Mouse (Mus musculus): ENCODE data around the gene Nlgn2. TPM values are rescaled to one million over a fixed set of nuclear protein-coding genes. Genes with fewer than 3 reads are reported as not detected.

Gene Nlgn2
- total RNA-seq, 2 experiments from 2014 or later = 7.4 to 13.5 TPM

DNA sequence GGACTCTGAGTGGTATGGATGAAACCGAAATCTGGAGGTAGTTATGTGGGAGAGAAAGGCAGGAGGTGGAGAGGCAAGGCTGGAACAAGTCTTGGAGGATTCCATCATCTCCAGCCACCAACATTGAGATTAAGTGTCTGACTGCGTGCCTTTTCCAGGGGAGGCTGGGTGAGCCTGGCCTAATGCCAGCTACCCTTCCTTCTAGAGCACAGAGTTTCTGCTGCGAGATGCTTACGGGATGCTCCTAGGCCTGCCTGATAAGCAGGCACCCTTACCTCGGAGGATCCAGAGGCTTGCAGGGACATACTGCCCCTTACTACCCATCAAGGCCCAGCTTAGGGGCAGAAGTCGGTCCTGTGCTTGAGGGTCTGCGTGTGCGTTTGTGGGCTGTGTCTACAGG is 4.0 kb downstream of the Nlgn2 start:
- no peak for ATAC-seq (replicated peaks; ENCODE audit: poor library complexity, severe bottlenecking)

DNA sequence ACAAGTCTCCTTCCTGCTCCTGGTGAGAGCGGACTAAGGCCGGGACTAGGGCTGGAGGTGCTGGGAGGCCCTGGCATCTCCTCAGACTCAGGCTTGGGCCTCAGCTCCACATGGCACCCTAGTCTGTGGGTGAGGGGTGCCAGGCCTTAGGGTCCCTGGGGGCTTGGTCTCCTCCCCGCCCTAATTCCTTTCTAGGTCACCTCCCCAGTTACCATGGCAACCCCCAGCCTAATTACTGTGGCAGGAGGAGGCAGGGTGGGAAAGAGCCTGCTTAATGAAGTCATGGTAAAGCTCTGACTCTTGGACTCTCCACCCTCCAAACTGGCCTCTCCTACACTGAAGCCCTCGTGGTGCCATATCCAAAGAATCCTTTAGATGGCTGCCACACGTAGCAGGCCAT is 8.8 kb downstream of the Nlgn2 start:
- no peak for ATAC-seq (replicated peaks; ENCODE audit: poor library complexity, severe bottlenecking)

- no peak for ATAC-seq (replicated peaks; ENCODE audit: poor library complexity, severe bottlenecking)
These were observed 14.1 kb downstream of the Nlgn2 start for GRCm38 (mm10) chr11:69823456-69823855.

DNA sequence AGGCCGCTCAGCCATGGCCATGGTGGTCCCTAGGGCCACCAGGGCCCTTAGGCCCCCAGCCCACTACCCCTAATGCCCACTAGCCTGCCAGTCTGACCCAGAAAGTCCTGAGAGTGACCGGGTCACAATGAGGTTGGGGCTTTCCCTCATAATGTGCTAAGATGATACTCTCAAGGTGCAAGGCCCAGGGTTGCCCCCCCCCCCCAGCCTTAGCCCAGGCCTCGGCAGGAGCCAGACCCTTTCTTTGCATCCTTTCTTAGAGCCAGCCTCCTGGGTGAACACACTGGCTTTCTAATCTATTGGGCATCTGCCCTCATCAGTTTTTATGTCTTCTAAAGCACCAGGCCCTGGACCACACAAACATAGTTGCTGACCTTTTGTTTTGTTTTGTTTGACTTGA is 15.5 kb downstream of the Nlgn2 start, which contains the start of gene Spem1:
Gene Spem1 (minus strand): TSS at position 101 of the 400 bp plus-strand sequence.
- no peak for ATAC-seq (replicated peaks; ENCODE audit: poor library complexity, severe bottlenecking)

DNA sequence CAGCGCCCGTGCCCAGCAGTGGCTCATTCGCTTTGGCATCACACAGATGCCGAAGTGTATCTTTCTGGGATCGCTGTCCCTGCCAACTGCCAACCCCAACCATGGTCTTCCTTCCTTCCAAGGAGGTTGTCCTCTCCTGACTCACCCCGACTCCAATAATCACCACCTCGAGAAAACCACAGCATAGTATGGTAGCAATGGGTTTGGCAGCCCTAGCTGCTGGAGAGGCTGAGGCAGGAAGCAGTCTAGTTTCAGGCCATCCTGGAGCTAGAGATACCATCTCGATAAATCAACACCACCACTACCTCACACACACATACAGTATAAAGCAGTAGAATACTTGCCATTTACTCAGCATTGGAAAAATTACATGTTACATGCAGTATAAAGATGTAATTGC is 18.7 kb downstream of the Nlgn2 start:
- no peak for ATAC-seq (replicated peaks; ENCODE audit: poor library complexity, severe bottlenecking)

GRCm38 (mm10) chr11:69818365-69818764 is 19.2 kb downstream of the Nlgn2 start, which contains the start of gene Spem2:
Gene Spem2 (minus strand): TSS chr11:69818465.
- ATAC-seq (replicated peaks; ENCODE audit: poor library complexity, severe bottlenecking) = no peak

DNA sequence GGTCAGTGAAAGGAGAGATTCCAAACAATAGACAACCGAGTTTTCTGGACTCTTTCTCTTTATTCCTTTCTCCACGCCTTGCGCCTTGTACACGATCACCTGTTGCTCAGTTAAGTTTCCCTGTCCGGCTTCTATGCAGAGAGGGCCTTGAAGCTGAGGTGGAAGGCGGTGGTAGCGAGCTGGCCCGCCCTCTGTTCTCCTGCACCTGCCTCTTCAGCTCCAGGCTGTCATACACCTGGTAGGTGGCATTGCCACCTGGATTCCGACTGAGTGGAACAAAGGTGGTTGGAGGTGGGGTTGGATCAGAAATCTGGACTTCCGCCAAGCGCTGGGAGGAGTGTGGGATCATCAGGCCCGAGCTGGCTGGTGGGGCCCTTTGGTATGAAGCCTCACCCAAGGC is 21.1 kb downstream of the Nlgn2 start:
- no peak for ATAC-seq (replicated peaks; ENCODE audit: poor library complexity, severe bottlenecking)

GRCm38 (mm10) chr11:69815155-69815554 is 22.4 kb downstream of the Nlgn2 start, which contains the start of gene Gm39566:
Gene Gm39566 (minus strand): TSS chr11:69815298.
- no peak for ATAC-seq (replicated peaks; ENCODE audit: poor library complexity, severe bottlenecking)

GRCm38 (mm10) chr11:69810280-69810679 is 27.3 kb downstream of the Nlgn2 start:
- ATAC-seq (replicated peaks; ENCODE audit: poor library complexity, severe bottlenecking) = no peak

DNA sequence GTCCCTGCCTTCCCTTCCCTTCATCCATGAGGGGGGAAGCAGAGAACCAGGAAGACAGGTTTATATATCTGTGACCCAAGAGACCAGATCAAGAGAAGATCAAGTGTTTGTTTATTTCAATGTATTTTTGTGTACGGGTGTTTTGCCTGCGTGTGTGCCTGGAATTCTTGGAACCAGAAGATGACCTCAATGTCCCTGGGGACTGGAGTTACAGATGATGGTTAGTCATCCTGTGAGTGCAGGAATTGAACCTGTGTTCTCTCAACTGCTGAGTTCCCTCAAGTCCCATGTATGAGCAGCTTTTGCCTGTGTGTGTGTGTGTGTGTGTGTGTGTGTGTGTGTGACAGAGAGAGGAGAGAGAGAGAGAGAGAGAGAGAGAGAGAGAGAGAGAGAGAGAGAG is 29.9 kb downstream of the Nlgn2 start:
- no peak for ATAC-seq (replicated peaks; ENCODE audit: poor library complexity, severe bottlenecking)

DNA sequence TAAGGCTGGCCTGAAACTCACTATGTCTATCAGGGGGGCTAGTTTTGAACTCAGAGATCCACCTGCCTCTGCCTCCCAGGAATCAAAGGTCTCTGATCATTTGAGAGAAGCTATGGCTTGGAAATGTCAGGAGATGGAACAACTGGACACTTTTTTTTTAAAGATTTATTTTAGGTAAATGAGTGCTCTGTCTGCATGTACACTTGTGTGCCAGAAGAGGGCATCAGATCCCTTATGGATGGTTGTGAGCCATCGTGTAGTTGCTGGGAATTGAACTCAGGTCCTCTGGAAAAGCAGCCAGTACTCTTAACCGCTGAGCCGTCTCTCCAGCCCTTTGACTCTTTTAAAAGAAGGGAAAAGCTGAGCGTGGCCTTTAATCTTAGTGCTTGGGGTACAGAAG is 31.2 kb downstream of the Nlgn2 start:
- ATAC-seq (replicated peaks; ENCODE audit: poor library complexity, severe bottlenecking) = no peak

DNA sequence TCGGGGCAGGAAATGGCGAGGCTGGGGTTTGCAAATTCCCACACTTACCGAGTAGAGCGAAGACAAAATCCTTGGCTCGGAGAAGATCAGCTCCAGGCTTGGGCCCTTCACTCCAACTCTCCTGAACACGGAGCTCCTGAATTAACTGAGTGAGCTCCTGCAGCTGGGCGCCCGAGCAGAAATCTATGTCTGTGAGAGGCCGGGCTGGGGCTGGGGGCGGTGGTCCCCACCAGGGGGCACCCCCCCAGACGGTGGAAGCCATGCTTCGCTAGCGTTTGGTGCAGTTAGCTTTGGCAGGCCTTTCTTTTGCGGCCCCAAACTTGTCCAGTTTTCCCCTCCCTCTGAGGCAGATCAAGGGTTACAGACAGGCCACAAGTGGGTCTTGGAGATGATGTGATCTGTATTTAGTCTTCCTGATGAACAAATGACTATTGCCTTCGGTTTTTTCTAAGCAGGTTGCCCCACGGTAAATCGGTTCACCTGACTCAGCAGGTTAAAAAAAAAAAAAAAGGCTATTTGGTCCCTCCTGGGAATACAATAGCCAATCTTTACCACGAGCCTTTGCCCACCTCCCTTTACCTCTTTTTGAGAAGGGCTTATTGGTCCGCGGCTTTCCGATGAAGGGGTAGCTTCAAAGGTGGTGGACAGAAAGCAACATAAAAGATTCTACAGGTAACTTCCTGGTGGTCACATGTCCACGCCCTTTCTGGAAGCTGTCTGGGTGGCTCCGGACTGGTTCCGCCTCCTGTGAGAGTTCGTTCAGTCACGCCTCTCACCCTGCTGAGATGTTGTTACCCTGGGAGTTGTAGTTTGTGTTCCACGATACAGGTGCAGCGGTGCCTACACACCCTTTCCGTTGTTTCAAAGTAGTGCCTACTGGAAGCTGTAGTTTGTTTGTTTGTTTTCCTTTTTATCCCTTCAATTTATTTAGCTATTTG is 32.3 kb downstream of the Nlgn2 start, which contains the start of gene Tmem102:
Gene Tmem102 (minus strand): TSS at position 653 of the 938 bp plus-strand sequence.
- no peak for ATAC-seq (replicated peaks; ENCODE audit: poor library complexity, severe bottlenecking)

- ATAC-seq (replicated peaks; ENCODE audit: poor library complexity, severe bottlenecking) = no peak
These were observed 33.0 kb downstream of the Nlgn2 start for GRCm38 (mm10) chr11:69804652-69804940.

GRCm38 (mm10) chr11:69803786-69804651 is 33.6 kb downstream of the Nlgn2 start:
- ATAC-seq (replicated peaks; ENCODE audit: poor library complexity, severe bottlenecking) = peak; percentile 54

DNA sequence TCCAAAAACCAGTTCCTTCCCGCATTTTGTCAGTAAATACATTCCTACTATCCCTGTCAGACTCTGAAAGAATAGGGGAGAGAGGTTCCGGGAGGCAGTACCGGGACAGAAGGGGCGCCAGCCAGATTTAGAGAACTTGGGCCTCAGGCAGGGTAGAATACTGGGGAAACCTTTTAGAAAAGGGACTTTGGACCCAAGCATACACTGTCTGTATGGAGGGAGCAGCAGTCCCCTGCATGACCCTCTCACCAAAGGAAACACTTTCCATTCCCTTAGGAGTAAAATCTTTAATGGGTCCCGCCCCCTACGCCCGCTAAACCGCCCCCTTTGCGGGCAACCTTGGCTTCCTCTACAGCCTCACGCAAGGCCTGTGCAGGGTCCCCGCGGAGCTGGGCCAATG is 34.3 kb downstream of the Nlgn2 start:
- peak; percentile 17 for ATAC-seq (replicated peaks; ENCODE audit: poor library complexity, severe bottlenecking)

- peak; percentile 62 for ATAC-seq (replicated peaks; ENCODE audit: poor library complexity, severe bottlenecking)
These were observed 34.9 kb downstream of the Nlgn2 start for GRCm38 (mm10) chr11:69802648-69803105.

DNA sequence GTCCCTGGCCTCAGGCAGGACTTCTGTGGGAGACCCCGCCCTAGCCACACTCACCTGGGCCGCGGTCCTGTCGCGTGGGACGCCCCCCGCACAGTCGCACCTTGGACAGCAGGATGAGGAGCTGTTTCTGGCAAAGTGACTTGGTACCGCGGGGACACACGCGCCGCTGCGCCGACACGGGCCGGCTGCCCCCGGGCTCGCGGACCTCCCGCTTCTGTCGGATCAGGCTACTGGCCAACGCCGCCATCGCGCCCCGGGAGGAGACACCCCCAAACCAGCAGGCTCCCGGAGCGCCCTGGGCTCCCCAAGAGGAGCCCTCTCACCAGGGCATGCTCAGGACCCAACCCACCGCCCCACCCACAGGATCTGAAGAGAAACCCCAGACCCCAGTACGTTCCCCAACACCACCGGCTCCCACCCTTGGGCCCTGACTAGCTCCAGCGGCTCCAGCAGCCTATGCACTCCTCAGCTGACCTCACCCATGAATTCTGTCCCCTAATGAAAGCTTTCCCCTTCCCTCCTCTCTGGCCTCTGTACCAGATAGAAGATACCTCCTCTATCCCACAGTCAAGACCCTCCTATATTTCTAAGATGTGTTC is 36.1 kb downstream of the Nlgn2 start, which contains the start of gene Fgf11:
Gene Fgf11 (minus strand): TSS at position 479 of the 599 bp plus-strand sequence.
- ATAC-seq (replicated peaks; ENCODE audit: poor library complexity, severe bottlenecking) = no peak

DNA sequence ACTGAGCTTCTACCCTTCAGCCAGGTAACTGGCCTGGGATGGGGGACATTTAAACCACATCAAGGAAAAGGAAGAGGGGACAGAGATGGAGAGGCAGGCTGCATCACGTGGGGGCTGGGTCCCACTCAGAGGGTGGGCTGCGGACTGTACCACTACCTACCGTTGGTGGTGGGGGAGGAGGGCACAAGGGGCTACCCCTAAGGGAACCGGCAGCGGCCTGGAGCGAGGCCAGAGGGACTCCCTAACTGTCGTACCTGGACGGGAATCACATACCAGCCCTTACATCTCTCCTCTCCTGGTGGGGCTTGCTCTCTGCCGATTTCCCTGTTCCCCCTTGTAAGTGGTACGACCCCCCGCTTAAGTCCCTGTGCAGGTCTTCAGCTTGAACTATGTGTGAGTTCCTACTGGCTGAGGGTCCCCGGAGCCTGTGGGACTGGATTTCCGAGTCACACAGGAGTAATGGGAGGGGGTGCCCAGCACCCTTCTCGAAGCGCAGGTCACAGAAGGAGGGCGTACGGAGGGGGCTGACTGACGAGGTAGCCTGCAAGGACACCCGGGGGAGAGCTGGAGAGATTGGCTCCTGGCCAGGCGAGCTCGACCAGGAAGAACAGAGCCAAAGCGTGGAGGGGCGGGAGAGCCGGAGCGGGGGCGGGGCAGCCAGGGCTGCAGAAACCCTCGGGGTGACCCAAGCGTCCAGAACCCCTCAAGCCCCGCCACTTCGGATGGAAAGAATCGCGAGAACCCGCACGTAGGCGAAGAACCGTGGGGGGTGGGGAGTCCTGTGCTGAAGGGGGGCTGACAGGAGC is 37.0 kb downstream of the Nlgn2 start:
- no peak for ATAC-seq (replicated peaks; ENCODE audit: poor library complexity, severe bottlenecking)

DNA sequence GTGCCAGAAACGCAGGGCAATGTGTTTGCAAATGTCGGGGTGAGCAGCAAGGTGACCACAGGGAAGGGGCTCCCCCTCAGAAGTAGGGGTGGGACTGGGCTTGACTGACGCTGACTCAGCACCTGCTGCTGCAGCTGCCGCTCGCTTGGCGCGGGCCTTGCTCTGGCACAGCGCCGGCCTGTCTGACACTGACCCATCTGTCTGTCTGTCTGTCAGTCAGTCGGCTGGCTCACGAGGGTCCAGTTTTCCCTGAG is 37.5 kb downstream of the Nlgn2 start:
- ATAC-seq (replicated peaks; ENCODE audit: poor library complexity, severe bottlenecking) = no peak

Data from granulocyte monocyte progenitor cell, adult 5-6 weeks (primary cell).